Mouse (Mus musculus) spleen, adult 2 months (tissue): Measurements from ENCODE around the gene Phf6.

Experiments used
- CTCF ChIP-seq: fragments of 200-500 bp; IDR thresholded peaks from 2 replicates; pipeline ENCODE4 v1.5.1; 2011; ENCODE audit warnings: mild to moderate bottlenecking, inconsistent platforms; ENCODE audit not compliant: insufficient read depth, insufficient read length, insufficient replicate concordance; ENCODE audit errors: extremely low read depth
- POLR2A ChIP-seq: fragments of 200-500 bp; IDR thresholded peaks from 2 replicates; pipeline ENCODE4 v1.6.1; 2011; ENCODE audit warnings: low read depth, low read length, inconsistent platforms

DNA sequence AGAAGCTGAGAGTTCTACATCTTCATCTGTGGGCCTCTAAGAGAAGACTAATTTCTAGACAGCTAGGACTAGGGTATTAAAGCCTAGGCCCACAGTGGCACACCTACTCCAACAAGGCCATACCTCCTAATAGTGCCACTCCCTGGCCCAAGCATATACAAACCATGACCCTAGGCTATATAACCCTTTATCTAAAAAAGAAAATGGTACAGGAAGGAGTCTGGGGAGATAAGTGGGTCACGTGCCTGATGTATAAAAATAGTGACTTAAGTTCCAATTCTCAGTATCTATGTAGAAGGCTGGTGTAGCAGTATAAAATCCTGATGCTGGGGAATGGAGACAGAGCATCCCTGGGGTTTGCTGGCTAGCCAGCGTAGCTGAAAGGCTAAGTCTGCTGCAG, 53.1 kb downstream of the Phf6 start:
- TF ChIP-seq POLR2A (no peak), CTCF (no peak)
